Mouse (Mus musculus) A20 (cell line): Measurements from ENCODE around the gene Rhbdd3.
A peak's percentile ranks its signal among the peaks of the same experiment; 100 is the strongest.

ENCODE experiments used
- DNase-seq: peaks from one replicate; pipeline ENCODE4 v3.0.0-alpha.2; 2011; ENCODE audit warnings: low read depth, low spot score

Rhbdd3 gene

DNA sequence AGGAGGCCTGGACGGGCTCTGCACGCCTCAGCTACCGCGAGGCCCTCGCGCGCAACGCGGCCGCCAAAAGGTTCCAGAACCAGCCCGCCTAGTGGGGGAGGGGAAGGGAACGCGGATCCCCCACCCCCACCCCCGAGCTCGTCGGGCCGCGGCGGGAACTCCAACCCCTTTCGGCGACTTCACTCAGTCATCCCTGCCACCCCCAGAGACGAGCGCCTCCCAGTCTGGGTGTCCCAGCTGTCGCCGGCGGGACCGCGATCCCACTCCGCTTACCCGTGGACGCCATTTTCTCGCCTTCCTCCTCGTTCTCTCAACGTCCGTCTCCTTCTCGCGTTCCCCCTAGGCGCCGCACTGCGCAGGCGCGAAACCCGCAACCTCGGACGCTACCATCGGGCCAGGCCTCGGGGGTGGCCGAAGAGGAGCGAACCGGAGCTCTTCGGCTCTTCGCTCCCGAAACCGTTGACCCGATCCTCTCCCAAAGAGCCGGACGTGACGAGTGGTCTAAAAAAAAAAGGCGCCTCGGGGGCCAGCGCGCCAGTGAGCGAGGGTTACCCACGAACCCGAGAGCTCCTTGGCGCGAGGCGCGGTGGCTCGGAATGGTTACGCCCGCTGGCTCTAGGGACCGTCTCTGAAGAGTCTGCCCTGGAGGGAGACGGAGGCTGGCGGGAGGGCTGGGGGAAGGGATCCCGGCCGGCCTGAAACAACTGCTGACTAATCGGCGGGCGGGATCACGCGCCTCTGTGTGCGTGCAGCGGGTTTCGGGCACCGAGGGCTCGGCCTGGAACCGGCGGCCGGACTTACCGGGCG is at the start of gene Rhbdd3, which contains the start of gene Ewsr1:
Gene Rhbdd3, plus strand, starts transcription at position 191 of the 807 bp plus-strand sequence.
Gene Ewsr1, minus strand, starts transcription at position 531 of the 807 bp plus-strand sequence.
- peak; percentile 99 for DNase-seq

DNA sequence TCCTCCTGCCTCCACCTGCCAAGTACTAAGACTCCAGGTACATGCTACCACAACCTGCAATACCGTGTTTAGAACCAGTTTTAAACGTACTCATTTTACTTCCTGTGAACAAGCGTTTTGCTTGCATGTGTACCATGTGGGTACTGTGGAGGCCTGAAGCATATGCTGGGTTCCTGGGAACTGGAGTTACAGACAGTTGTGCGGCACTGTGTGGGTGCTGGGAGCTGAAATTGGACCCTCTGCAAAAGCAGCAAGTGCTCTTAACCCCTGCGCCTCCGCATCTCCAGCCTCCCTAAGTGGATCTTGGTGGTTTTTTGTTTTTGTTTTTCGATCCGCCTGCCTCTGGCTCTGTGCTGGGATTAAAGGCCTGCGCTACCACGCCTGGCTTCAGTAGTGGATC is 47.1 kb upstream of the Rhbdd3 start:
- no peak for DNase-seq

DNA sequence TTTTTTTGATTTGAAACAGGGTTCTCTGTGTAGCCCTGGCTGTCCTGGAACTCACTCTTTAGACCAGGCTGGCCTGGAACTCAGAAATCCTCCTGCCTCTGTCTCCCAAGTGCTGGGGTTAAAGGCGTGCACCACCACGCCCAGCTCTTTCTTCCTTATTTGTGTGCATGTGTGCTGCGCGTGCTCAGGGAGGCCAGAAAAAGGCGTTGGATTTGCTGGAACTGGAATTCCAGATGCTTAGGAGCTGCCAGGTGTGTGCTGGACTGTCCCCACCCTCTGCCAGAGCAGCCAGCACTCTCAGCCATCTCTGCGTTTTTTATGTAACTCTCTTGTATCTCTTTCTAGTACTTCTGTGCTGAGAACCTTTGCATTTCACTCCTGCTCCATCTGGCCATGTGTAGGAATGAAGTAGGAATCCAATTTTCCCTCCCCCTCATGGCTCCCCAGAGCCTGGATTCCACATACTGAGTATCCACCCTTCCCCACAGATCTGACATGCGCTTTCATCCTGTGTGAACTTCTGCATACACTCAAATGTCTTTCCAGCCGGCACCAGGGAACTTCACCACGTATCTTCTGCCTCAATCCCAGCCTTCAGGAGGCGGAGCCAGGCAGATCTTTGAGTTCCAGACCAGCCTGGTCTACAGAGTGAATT is 46.4 kb upstream of the Rhbdd3 start:
- DNase-seq, result no peak

GRCm38 (mm10) chr11:5054151-5054550 is 44.6 kb upstream of the Rhbdd3 start:
- no peak for DNase-seq

GRCm38 (mm10) chr11:5054874-5055273 is 43.9 kb upstream of the Rhbdd3 start:
- DNase-seq, result no peak

GRCm38 (mm10) chr11:5055945-5056938 is 42.5 kb upstream of the Rhbdd3 start:
- peak; percentile 58 for DNase-seq

- DNase-seq, result no peak
Measured at GRCm38 (mm10) chr11:5057064-5057463, 41.7 kb upstream of the Rhbdd3 start.

- no peak for DNase-seq
Measured at GRCm38 (mm10) chr11:5057541-5057855, 41.2 kb upstream of the Rhbdd3 start.

- DNase-seq, result peak; percentile 87
Measured at GRCm38 (mm10) chr11:5057856-5058641, 40.7 kb upstream of the Rhbdd3 start, which contains the start of gene Rasl10a. Gene Rasl10a (plus strand): TSS chr11:5058128.

- DNase-seq, result no peak
Measured at GRCm38 (mm10) chr11:5058783-5059182, 39.9 kb upstream of the Rhbdd3 start.

- DNase-seq, result no peak
Measured at GRCm38 (mm10) chr11:5059230-5059629, 39.5 kb upstream of the Rhbdd3 start.

DNA sequence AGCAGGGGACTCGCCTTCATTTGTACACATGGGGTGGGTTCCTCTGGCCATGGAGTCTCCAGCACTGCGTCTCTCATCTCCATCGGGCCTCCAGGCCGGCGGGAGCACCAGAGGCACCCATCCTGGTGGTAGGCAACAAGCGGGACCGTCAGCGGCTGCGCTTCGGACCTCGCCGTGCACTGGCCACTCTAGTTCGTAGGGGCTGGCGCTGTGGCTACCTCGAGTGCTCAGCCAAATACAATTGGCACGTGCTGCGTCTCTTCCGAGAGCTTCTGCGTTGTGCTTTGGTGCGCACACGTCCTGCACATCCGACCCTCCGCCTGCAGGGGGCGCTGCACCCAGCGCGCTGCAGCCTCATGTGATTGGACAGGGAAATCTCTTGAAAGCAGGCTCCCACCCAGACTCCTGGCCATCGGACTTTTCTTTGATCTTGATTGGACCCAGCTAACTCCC is 39.0 kb upstream of the Rhbdd3 start:
- DNase-seq, result peak; percentile 63

- no peak for DNase-seq
Measured at GRCm38 (mm10) chr11:5060756-5061412, 37.8 kb upstream of the Rhbdd3 start.

DNA sequence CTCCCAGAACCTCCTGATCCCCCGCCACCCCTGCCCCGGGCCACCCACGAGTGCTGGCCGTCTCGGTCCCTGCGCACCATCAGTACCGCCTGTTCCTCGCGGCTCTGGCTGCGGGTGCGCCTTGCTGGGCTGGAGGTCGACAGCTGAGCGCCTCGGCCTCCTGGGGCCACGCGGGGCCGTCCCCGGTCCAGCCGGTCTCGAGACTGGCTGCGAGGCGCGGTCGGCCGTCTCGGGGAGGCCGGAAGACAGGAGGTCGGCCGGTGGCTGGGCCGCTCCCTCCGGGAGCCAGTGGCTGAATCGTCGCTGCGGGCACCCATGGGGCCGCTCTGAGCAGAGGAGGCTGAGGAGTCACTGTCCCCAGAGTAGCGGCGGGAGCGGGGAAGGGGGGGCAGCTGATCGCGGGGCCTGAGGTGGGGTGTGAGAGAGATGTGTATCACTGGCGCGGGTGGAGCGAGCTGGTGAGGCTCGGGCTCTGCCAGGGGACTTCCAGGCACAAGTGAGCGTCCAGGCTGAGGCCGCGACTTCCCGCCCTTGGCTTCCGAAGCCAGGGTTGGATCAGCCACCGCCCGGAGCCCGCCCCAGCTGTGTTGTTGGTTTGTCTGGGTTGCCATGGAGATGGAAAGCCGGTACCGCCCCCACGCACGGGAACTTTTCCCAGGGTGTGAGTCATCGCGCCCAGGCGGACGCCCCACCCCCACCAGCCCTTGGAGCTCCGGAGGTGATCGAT is 37.1 kb upstream of the Rhbdd3 start:
- peak; percentile 55 for DNase-seq

DNA sequence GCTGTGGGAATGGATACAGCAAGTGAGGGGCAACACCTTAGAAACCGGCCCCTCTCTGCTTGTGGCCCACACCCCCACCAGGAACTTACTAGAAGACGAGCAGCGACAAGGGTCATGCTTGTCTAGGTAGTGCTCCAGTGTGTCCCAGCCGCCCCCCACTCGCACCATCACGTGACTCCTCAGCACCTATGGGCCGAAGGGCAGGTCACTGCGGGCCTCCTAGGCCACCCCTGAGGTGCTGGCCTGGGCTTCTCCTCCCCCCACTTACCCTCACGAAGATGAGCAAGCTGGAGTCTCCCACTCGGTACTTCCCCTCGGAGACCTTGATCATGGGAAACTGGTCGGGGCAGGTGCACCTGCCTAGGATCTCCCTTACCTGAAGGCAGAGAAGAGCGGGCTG is 36.4 kb upstream of the Rhbdd3 start:
- no peak for DNase-seq

- no peak for DNase-seq
Measured at GRCm38 (mm10) chr11:5062860-5063505, 35.7 kb upstream of the Rhbdd3 start.

- DNase-seq, result no peak
Measured at GRCm38 (mm10) chr11:5063561-5064281, 35.0 kb upstream of the Rhbdd3 start.

DNA sequence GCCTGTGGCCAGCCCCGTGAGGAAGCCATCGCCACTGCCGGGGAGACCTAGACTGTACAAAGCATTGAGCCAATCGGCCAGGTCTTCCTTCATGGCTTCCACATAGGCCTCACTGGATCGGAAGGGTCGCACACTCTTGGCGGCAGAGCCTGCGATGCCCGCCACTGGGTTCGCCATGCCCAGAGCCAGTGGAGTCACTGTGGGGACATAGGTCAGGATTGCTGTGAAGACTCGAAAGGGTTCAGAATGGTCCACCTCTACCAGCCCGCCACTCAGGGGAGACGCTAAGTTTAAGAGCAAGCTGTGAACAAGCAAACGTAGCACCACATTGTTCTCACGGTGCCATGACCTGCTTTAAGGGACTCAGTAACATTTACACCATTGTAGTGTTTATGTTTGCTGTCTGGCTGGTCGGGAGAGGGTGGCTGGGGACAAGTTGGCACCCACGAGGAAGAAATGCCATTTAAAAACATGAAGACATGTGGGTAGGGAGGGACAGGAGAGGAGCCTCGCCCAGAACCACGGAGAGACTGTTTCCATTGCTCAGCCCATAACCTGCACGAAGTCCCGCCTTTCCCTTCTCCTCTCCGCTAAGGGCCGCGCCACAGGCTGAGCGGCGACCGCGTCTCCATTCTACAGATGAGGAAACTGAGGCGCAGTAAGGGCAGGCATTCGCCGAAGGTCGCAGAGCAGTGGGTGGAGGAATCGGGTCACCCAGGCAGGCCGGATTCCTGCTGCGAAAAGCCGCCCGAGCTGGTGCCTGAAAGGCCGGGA is 34.3 kb upstream of the Rhbdd3 start:
- DNase-seq, result no peak
